Mouse (Mus musculus) kidney, postnatal 0 days (tissue): ENCODE results near the gene Tacr2. TPM values are rescaled to one million over a fixed set of nuclear protein-coding genes. Genes with fewer than 3 reads are reported as not detected.

Source experiments
- ATAC-seq: fragments of 200-750 bp; cut with Nextera tagmentation; replicated peaks from 2 replicates; pipeline ENCODE4 v1.8.0; 2017; ENCODE audit warnings: low read depth, moderate number of reproducible peaks, moderate TSS enrichment, moderate library complexity; ENCODE audit not compliant: low FRiP score
- DNase-seq: peaks from one replicate; pipeline ENCODE4 v3.0.0-alpha.2; 2016; ENCODE audit warnings: low spot score
- H3K27ac ChIP-seq: fragments of 300-500 bp; sonication (generic); 2 replicates; pipeline ENCODE4 v1.5.1; 2014; ENCODE audit warnings: mild to moderate bottlenecking
- H3K27me3 ChIP-seq: fragments of 300-500 bp; sonication (generic); 2 replicates; pipeline ENCODE4 v1.6.1; 2014; ENCODE audit warnings: low read length, mixed read lengths; ENCODE audit not compliant: insufficient read depth
- H3K36me3 ChIP-seq: fragments of 300-500 bp; sonication (generic); 2 replicates; pipeline ENCODE4 v1.6.1; 2014; ENCODE audit warnings: low read length, mixed read lengths; ENCODE audit not compliant: insufficient read depth
- H3K4me1 ChIP-seq: fragments of 300-500 bp; sonication (generic); replicated peaks from 2 replicates; pipeline ENCODE4 v1.6.1; 2014; ENCODE audit warnings: antibody characterized with exemption, low read length, mixed read lengths; ENCODE audit not compliant: insufficient read depth
- H3K4me2 ChIP-seq: fragments of 300-500 bp; sonication (generic); 2 replicates; pipeline ENCODE4 v1.6.1; 2014; ENCODE audit warnings: mild to moderate bottlenecking, low read length, moderate library complexity, mixed read lengths
- H3K4me3 ChIP-seq: fragments of 300-500 bp; sonication (generic); replicated peaks from 2 replicates; pipeline ENCODE4 v1.5.1; 2014; ENCODE audit warnings: low read depth, low read length
- H3K9ac ChIP-seq: fragments of 300-500 bp; sonication (generic); 2 replicates; pipeline ENCODE4 v1.6.1; 2014; ENCODE audit warnings: low read depth, low read length
- H3K9me3 ChIP-seq: fragments of 300-500 bp; sonication (generic); replicated peaks from 2 replicates; pipeline ENCODE4 v1.6.1; 2016; ENCODE audit warnings: low read length, inconsistent platforms, mixed read lengths
- CTCF ChIP-seq: IDR thresholded peaks from 2 replicates; pipeline ENCODE4 v1.5.1; 2016; ENCODE audit warnings: antibody characterized with exemption, low read depth, mild to moderate bottlenecking, moderate library complexity
- WGBS: fragments of 180-500 bp; shearing (Covaris S2); extraction: QIAGEN DNeasy Blood & Tissue Kit; methylation state at CpG from one replicate; pipeline ENCODE4 v1.1.7; 2014; 5-methylcytosine and 5-hydroxymethylcytosine counted together
- polyA plus RNA-seq: library from polyadenylated mRNA; unstranded; fragments of >200 nt; fragmentation: Nextera tagmentation; extraction: Ambion mirVana; gene quantifications from 2 replicates; pipeline ENCODE4 v1.2.1, GENCODE M21; 2015

Gene Tacr2
- polyA plus RNA-seq, 1 experiment from 2014 or later, result not detected

- H3K4me3 ChIP-seq, result no peak overlapping the region
- DNase-seq, result no peak
These were observed 16.1 kb upstream of the Tacr2 start for GRCm38 (mm10) chr10:62236165-62236564.

GRCm38 (mm10) chr10:62237205-62237604, 15.0 kb upstream of the Tacr2 start:
- DNase-seq (no peak), ATAC-seq (no peak)
- Histone ChIP-seq H3K27me3 (no peaks in the 10 kb centered on the region), H3K4me1 (0 out of 2 replicates have a peak, but pooled peaks cover 1% of the 10 kb centered on the region), H3K9me3 (no peaks in the 10 kb centered on the region), H3K4me2 (no peak overlapping the region), H3K36me3 (no peaks in the 10 kb centered on the region), H3K9ac (no peak overlapping the region), H3K27ac (no peak overlapping the region), H3K4me3 (no peak overlapping the region)
- TF ChIP-seq CTCF, result no peak
- 82% methylated on average over 10 of the region's 10 CpGs for WGBS

More at GRCm38 (mm10) chr10:62236165-62236564, 16.1 kb upstream of the Tacr2 start:
- no peak overlapping the region for H3K4me2 ChIP-seq
- TF ChIP-seq CTCF, result no peak
- H3K4me1 ChIP-seq, result 0 out of 2 replicates have a peak, but pooled peaks cover 5% of the 10 kb centered on the region
- no peak for ATAC-seq
- H3K36me3 ChIP-seq, result no peaks in the 10 kb centered on the region
- no peak overlapping the region for H3K27ac ChIP-seq
- no peaks in the 10 kb centered on the region for H3K27me3 ChIP-seq
- no peak overlapping the region for H3K9ac ChIP-seq
- WGBS, result 82% methylated on average over 6 of the region's 6 CpGs
- no peaks in the 10 kb centered on the region for H3K9me3 ChIP-seq

- no peak overlapping the region for H3K9ac ChIP-seq
- no peaks in the 10 kb centered on the region for H3K27me3 ChIP-seq
- DNase-seq (no peak), ATAC-seq (no peak)
- no peak overlapping the region for H3K4me3 ChIP-seq
- H3K4me1 ChIP-seq, result no peaks in the 10 kb centered on the region
- H3K4me2 ChIP-seq, result no peak overlapping the region
- no peaks in the 10 kb centered on the region for H3K36me3 ChIP-seq
- H3K27ac ChIP-seq, result no peak overlapping the region
- no peak for TF ChIP-seq CTCF
- H3K9me3 ChIP-seq, result no peaks in the 10 kb centered on the region
- WGBS, result 92% methylated on average over 3 of the region's 3 CpGs
These were observed 13.6 kb upstream of the Tacr2 start for GRCm38 (mm10) chr10:62238688-62239087.

- H3K9me3 ChIP-seq, result no peaks in the 10 kb centered on the region
- no peak overlapping the region for H3K4me3 ChIP-seq
- H3K36me3 ChIP-seq, result no peaks in the 10 kb centered on the region
- no peak overlapping the region for H3K4me2 ChIP-seq
- no peaks in the 10 kb centered on the region for H3K4me1 ChIP-seq
- H3K27me3 ChIP-seq, result no peaks in the 10 kb centered on the region
- peak; percentile 90 for ATAC-seq
- H3K27ac ChIP-seq, result no peak overlapping the region
- TF ChIP-seq CTCF, result no peak
- peak; percentile 83 for DNase-seq
- WGBS, result 29% methylated on average over 6 of the region's 6 CpGs
- H3K9ac ChIP-seq, result no peak overlapping the region
These were observed 13.0 kb upstream of the Tacr2 start for GRCm38 (mm10) chr10:62239270-62239669.

- no peak for DNase-seq
- no peak overlapping the region for H3K4me3 ChIP-seq
- H3K9ac ChIP-seq, result no peak overlapping the region
- ATAC-seq, result no peak
- H3K36me3 ChIP-seq, result no peaks in the 10 kb centered on the region
- H3K27ac ChIP-seq, result no peak overlapping the region
- H3K9me3 ChIP-seq, result no peaks in the 10 kb centered on the region
- no peak overlapping the region for H3K4me2 ChIP-seq
- no peak for TF ChIP-seq CTCF
- no peaks in the 10 kb centered on the region for H3K27me3 ChIP-seq
- H3K4me1 ChIP-seq, result no peaks in the 10 kb centered on the region
- 85% methylated on average over 10 of the region's 10 CpGs for WGBS
These were observed 9.9 kb upstream of the Tacr2 start for GRCm38 (mm10) chr10:62242358-62242757.

- Histone ChIP-seq H3K9me3 (no peaks in the 10 kb centered on the region), H3K4me3 (no peak overlapping the region), H3K36me3 (no peaks in the 10 kb centered on the region), H3K4me2 (no peak overlapping the region), H3K27ac (no peak overlapping the region), H3K4me1 (no peaks in the 10 kb centered on the region), H3K27me3 (no peaks in the 10 kb centered on the region), H3K9ac (no peak overlapping the region)
- TF ChIP-seq CTCF, result peak; percentile 78
- DNase-seq (peak; percentile 84), ATAC-seq (no peak; the same call in 1 of the 2 replicates)
- 51% methylated on average over 11 of the region's 13 CpGs for WGBS
These were observed 9.3 kb upstream of the Tacr2 start for GRCm38 (mm10) chr10:62242896-62243295.

GRCm38 (mm10) chr10:62244067-62244466, 8.2 kb upstream of the Tacr2 start:
- Histone ChIP-seq H3K4me2 (no peak overlapping the region), H3K4me3 (no peak overlapping the region), H3K9me3 (no peaks in the 10 kb centered on the region), H3K36me3 (no peaks in the 10 kb centered on the region), H3K27ac (no peak overlapping the region), H3K27me3 (no peaks in the 10 kb centered on the region), H3K9ac (no peak overlapping the region), H3K4me1 (no peaks in the 10 kb centered on the region)
- TF ChIP-seq CTCF, result no peak
- DNase-seq (no peak), ATAC-seq (no peak)
- WGBS, result 86% methylated on average over 9 of the region's 9 CpGs
